Mouse (Mus musculus): ENCODE results near the gene Foxd2. TPM values are rescaled to one million over a fixed set of nuclear protein-coding genes. Genes with fewer than 3 reads are reported as not detected.
A peak's percentile ranks its signal among the peaks of the same experiment; 100 is the strongest.

The Foxd2 gene
- polyA plus RNA-seq, 2 experiments = 1.2 to 3.9 TPM

- peaks cover under 1% of the 10 kb centered on the region; the same call in 1 of the 2 replicates for H3K4me1 ChIP-seq (ENCODE audit: control insufficient read depth, insufficient read depth, low read length)
- H3K36me3 ChIP-seq (ENCODE audit: control insufficient read depth, insufficient read depth, low read length) = no peaks in the 10 kb centered on the region
- no peak overlapping the region for H3K4me3 ChIP-seq (replicated peaks; ENCODE audit: low read length)
- H3K4me2 ChIP-seq (replicated peaks; ENCODE audit: low read depth, low read length, severe bottlenecking) = no peak overlapping the region
- no peaks in the 10 kb centered on the region for H3K9me3 ChIP-seq (ENCODE audit: control insufficient read depth, low read length)
- no peak overlapping the region for H3K9ac ChIP-seq (ENCODE audit: low read depth, low read length, severe bottlenecking)
- DNase-seq (ENCODE audit: low spot score) (peak; percentile 73), ATAC-seq (ENCODE audit: low FRiP score, low read depth) (peak; percentile 85; the same call in 1 of the 2 replicates)
- no peak overlapping the region for H3K27ac ChIP-seq (replicated peaks; ENCODE audit: low read depth, low read length)
- no peak for TF ChIP-seq POLR2A (IDR thresholded peaks at IDR 0.05; ENCODE audit: borderline replicate concordance, extremely low read depth, insufficient read depth, insufficient read length)
- H3K27me3 ChIP-seq (ENCODE audit: control insufficient read depth, insufficient read depth, low read length) = peaks cover 38% of the 10 kb centered on the region; the same call in 1 of the 2 replicates
- 29% methylated on average over 6 of the region's 6 CpGs for WGBS
These were observed 38.7 kb upstream of the Foxd2 start for GRCm38 (mm10) chr4:114947395-114947794.

GRCm38 (mm10) chr4:114946416-114946815 is 37.7 kb upstream of the Foxd2 start:
- 80% methylated on average over 4 of the region's 4 CpGs for WGBS
- Histone ChIP-seq H3K4me2 (replicated peaks; ENCODE audit: low read depth, low read length, severe bottlenecking) (no peak overlapping the region), H3K27me3 (ENCODE audit: control insufficient read depth, insufficient read depth, low read length) (peaks cover 38% of the 10 kb centered on the region; the same call in 1 of the 2 replicates)

DNA sequence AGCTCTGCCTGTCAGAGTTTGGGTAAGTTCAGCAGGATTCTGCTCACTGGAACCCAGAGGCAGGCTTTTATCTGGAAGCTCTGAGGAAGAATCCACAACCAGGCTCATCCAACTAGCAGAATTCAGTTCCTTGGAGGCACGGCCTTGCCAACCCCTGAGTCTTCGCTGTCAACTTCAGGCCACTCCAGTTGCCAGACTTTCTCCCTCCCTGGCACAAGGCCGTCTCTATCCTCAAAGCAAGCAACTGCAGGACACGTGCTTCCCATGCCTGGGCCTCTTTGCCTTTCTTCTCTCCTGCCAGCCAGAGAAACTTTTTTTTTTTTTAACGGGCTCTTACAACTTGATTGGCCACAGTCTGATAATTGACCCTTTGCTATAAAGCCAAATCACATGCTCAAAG is 36.3 kb upstream of the Foxd2 start:
- no peak overlapping the region for H3K27ac ChIP-seq (replicated peaks; ENCODE audit: low read depth, low read length)
- no peak for TF ChIP-seq POLR2A (IDR thresholded peaks at IDR 0.05; ENCODE audit: borderline replicate concordance, extremely low read depth, insufficient read depth, insufficient read length)
- peaks cover 38% of the 10 kb centered on the region; the same call in 1 of the 2 replicates for H3K27me3 ChIP-seq (ENCODE audit: control insufficient read depth, insufficient read depth, low read length)
- H3K4me1 ChIP-seq (ENCODE audit: control insufficient read depth, insufficient read depth, low read length) = peaks cover 6% of the 10 kb centered on the region; the same call in 1 of the 2 replicates
- H3K9ac ChIP-seq (ENCODE audit: low read depth, low read length, severe bottlenecking) = no peak overlapping the region
- H3K4me2 ChIP-seq (replicated peaks; ENCODE audit: low read depth, low read length, severe bottlenecking) = no peak overlapping the region
- ATAC-seq (ENCODE audit: low FRiP score, low read depth) (no peak), DNase-seq (ENCODE audit: low spot score) (no peak)
- no peak overlapping the region for H3K4me3 ChIP-seq (replicated peaks; ENCODE audit: low read length)
- no peaks in the 10 kb centered on the region for H3K9me3 ChIP-seq (ENCODE audit: control insufficient read depth, low read length)
- H3K36me3 ChIP-seq (ENCODE audit: control insufficient read depth, insufficient read depth, low read length) = no peaks in the 10 kb centered on the region
- 16% methylated on average over 5 of the region's 5 CpGs for WGBS

More at GRCm38 (mm10) chr4:114946416-114946815, 37.7 kb upstream of the Foxd2 start:
- DNase-seq (ENCODE audit: low spot score) (no peak), ATAC-seq (ENCODE audit: low FRiP score, low read depth) (no peak)
- Histone ChIP-seq H3K4me3 (replicated peaks; ENCODE audit: low read length) (no peak overlapping the region), H3K27ac (replicated peaks; ENCODE audit: low read depth, low read length) (no peak overlapping the region), H3K9ac (ENCODE audit: low read depth, low read length, severe bottlenecking) (no peak overlapping the region), H3K9me3 (ENCODE audit: control insufficient read depth, low read length) (no peaks in the 10 kb centered on the region), H3K36me3 (ENCODE audit: control insufficient read depth, insufficient read depth, low read length) (no peaks in the 10 kb centered on the region), H3K4me1 (ENCODE audit: control insufficient read depth, insufficient read depth, low read length) (peaks cover 6% of the 10 kb centered on the region; the same call in 1 of the 2 replicates)
- no peak for TF ChIP-seq POLR2A (IDR thresholded peaks at IDR 0.05; ENCODE audit: borderline replicate concordance, extremely low read depth, insufficient read depth, insufficient read length)

GRCm38 (mm10) chr4:114942583-114942982 is 33.9 kb upstream of the Foxd2 start:
- Histone ChIP-seq H3K27ac (replicated peaks; ENCODE audit: low read depth, low read length) (no peak overlapping the region), H3K4me3 (replicated peaks; ENCODE audit: low read length) (no peak overlapping the region), H3K27me3 (ENCODE audit: control insufficient read depth, insufficient read depth, low read length) (peaks cover 34% of the 10 kb centered on the region), H3K4me2 (replicated peaks; ENCODE audit: low read depth, low read length, severe bottlenecking) (no peak overlapping the region), H3K9me3 (ENCODE audit: control insufficient read depth, low read length) (no peaks in the 10 kb centered on the region), H3K36me3 (ENCODE audit: control insufficient read depth, insufficient read depth, low read length) (no peaks in the 10 kb centered on the region), H3K9ac (ENCODE audit: low read depth, low read length, severe bottlenecking) (no peak overlapping the region), H3K4me1 (ENCODE audit: control insufficient read depth, insufficient read depth, low read length) (peaks cover 6% of the 10 kb centered on the region; the same call in 1 of the 2 replicates)
- whole genome bisulfite sequencing = 11% methylated on average over 8 of the region's 8 CpGs
- no peak for TF ChIP-seq POLR2A (IDR thresholded peaks at IDR 0.05; ENCODE audit: borderline replicate concordance, extremely low read depth, insufficient read depth, insufficient read length)
- ATAC-seq (ENCODE audit: low FRiP score, low read depth) (0 out of 2 replicates have a peak, but pooled peaks have one; percentile 33), DNase-seq (ENCODE audit: low spot score) (peak; percentile 20)

GRCm38 (mm10) chr4:114942112-114942511 is 33.4 kb upstream of the Foxd2 start:
- peaks cover 32% of the 10 kb centered on the region for H3K27me3 ChIP-seq (ENCODE audit: control insufficient read depth, insufficient read depth, low read length)
- TF ChIP-seq POLR2A (IDR thresholded peaks at IDR 0.05; ENCODE audit: borderline replicate concordance, extremely low read depth, insufficient read depth, insufficient read length) = no peak
- no peak overlapping the region for H3K27ac ChIP-seq (replicated peaks; ENCODE audit: low read depth, low read length)
- H3K9me3 ChIP-seq (ENCODE audit: control insufficient read depth, low read length) = no peaks in the 10 kb centered on the region
- no peaks in the 10 kb centered on the region for H3K36me3 ChIP-seq (ENCODE audit: control insufficient read depth, insufficient read depth, low read length)
- H3K4me1 ChIP-seq (ENCODE audit: control insufficient read depth, insufficient read depth, low read length) = peaks cover 6% of the 10 kb centered on the region; the same call in 1 of the 2 replicates
- 23% methylated on average over 4 of the region's 4 CpGs for WGBS
- H3K9ac ChIP-seq (ENCODE audit: low read depth, low read length, severe bottlenecking) = no peak overlapping the region
- ATAC-seq (ENCODE audit: low FRiP score, low read depth) (0 out of 2 replicates have a peak, but pooled peaks have one; percentile 29), DNase-seq (ENCODE audit: low spot score) (no peak)
- H3K4me3 ChIP-seq (replicated peaks; ENCODE audit: low read length) = no peak overlapping the region
- H3K4me2 ChIP-seq (replicated peaks; ENCODE audit: low read depth, low read length, severe bottlenecking) = no peak overlapping the region
